Mouse (Mus musculus): ENCODE measurements around the gene Atp5j2. TPM values are rescaled to one million over a fixed set of nuclear protein-coding genes. Genes with fewer than 3 reads are reported as not detected.
A peak's percentile ranks its signal among the peaks of the same experiment; 100 is the strongest.
"Not testable (repeated sequence)": the region's sequence is repeated elsewhere in the genome, so short reads cannot be mapped to it uniquely, and the experiment has no call there.

Atp5j2 gene
- 1,147 and 1,514 TPM in 2 replicates for polyA plus RNA-seq (2015; fragmentation: Nextera tagmentation; extraction: Ambion mirVana)

DNA sequence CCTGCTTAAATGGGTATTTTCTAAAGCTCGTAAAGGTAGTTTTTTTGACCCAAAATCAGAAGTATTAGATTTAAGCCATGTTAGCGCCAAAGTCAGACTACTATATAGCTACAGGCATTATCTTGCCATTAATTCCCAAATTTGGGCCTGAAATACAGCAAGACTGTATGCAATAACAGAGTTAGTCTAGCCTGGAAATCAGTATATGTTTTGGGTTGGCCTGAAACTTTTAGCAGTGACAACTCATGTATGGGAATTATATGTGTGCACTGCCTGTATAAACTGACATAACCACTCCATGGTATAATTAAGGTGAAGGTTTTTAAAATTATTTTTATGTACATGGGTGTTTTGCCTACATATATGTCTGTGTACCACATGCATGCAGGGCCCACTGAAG lies at the start of gene Atp5j2:
Gene Atp5j2 (minus strand): TSS at position 101 of the 400 bp plus-strand sequence.
- Histone ChIP-seq H3K4me1 (replicated peaks) (peaks cover 25% of the 10 kb centered on the region), H3K36me3 (peaks cover 36% of the 10 kb centered on the region), H3K4me3 (peak within 1 kb of the TSS; percentile 81), H3K4me2 (peak within 1 kb of the TSS; percentile 73), H3K9ac (peak within 1 kb of the TSS; percentile 91), H3K9me3 (replicated peaks) (no peaks in the 10 kb centered on the region), H3K27ac (peak within 1 kb of the TSS; percentile 88), H3K27me3 (no peaks in the 10 kb centered on the region)
- 91% methylated on average over 2 of the region's 2 CpGs for WGBS
- no peak for ATAC-seq (replicated peaks; ENCODE audit: insufficient number of reproducible peaks, insufficient read depth, low FRiP score, low read depth)

DNA sequence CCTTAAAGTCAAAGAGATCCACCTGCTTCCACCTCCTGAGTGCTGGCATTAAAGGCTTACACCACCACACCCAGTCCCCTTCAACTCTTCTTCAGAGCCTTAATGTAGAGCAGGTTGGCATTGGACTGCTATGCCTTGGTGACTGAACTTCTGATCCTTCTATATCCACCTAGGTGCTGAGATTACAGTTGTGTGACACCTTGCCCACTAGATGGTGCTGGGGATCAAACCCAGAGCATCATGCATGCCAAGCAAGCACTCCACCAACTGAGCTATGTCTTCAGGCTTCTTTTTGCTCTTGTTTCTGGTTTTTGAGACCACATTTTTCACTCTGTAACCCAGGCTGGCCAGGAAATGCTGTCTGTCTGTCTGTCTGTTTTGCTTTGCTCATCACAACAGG lies 42.8 kb upstream of the Atp5j2 start:
- ATAC-seq (replicated peaks; ENCODE audit: insufficient number of reproducible peaks, insufficient read depth, low FRiP score, low read depth): no peak
- Histone ChIP-seq H3K36me3 (peaks cover 56% of the 10 kb centered on the region), H3K9ac (no peak overlapping the region), H3K4me3 (no peak overlapping the region), H3K27me3 (no peaks in the 10 kb centered on the region), H3K4me2 (no peak overlapping the region), H3K4me1 (replicated peaks) (peaks cover 16% of the 10 kb centered on the region), H3K9me3 (replicated peaks) (no peaks in the 10 kb centered on the region), H3K27ac (no peak overlapping the region)

DNA sequence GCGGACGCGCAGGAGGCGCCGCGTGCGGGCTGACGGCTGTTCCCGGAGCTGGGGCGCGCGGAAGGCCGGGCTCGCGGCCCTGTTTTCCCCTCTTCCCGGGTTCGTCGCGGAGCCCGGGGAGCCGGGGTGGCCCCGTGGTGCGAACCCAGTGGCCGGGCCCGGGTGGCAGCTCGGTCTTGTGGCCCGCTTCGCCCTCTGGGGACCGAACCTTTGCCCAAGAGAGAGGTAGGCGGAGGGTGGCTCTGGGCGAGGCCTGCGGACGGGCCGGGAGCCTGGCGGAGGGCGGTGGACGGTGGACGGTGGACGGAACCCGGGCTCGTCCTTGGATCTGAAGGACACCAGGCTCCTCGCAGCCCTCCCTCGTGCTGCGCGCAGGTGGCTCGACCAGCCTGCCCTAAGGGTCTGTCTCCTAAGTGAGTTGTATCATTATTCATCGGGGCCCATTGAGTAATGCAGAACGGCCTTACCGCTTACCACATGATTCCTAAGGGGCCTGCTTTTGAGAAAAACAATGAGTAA lies 40.1 kb upstream of the Atp5j2 start:
- under 1% methylated on average over 44 of the region's 49 CpGs for WGBS

DNA sequence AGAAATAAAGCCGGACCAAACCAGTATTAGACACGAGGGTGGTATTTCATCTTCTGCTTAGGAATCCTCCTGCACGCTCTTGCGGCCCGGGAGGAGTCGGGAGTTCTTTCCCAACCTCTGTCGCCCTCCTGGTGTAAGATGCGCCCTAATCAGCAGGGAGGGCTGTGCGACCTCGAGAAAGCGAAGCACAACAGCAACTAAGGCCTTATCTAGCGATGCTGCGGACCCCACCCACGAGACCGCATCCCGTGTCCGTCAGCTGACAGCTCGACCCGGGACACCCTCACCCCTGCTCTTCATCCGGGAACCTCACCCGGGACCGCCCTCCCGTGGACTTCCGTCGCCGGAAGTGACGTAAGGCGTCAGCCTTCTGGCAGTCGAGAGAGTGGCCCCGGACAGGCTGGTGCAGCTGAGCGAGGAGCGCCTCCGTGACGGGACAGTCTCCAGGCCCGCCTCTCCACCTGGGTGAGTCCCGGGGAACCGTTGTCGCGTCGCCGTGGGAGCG lies 39.6 kb upstream of the Atp5j2 start, which contains the start of gene Zfp655:
Gene Zfp655 (plus strand): TSS at position 349 of the 505 bp plus-strand sequence.
- H3K9me3 ChIP-seq (replicated peaks): no peaks in the 10 kb centered on the region
- WGBS: 0% methylated on average over 42 of the region's 42 CpGs
- peaks cover 32% of the 10 kb centered on the region for H3K36me3 ChIP-seq
- peaks cover 14% of the 10 kb centered on the region for H3K4me1 ChIP-seq (replicated peaks)
- peak within 1 kb of the TSS; percentile 98 for H3K9ac ChIP-seq
- peak within 1 kb of the TSS; percentile 72 for H3K4me2 ChIP-seq
- H3K4me3 ChIP-seq: peak within 1 kb of the TSS; percentile 75
- H3K27me3 ChIP-seq: no peaks in the 10 kb centered on the region
- ATAC-seq (replicated peaks; ENCODE audit: insufficient number of reproducible peaks, insufficient read depth, low FRiP score, low read depth): peak; percentile 99
- H3K27ac ChIP-seq: peak within 1 kb of the TSS; percentile 94

More for the DNA sequence above, 40.1 kb upstream of the Atp5j2 start:
- Histone ChIP-seq H3K27ac (peak overlapping the region; percentile 94), H3K4me3 (peak overlapping the region; percentile 75), H3K9ac (peak overlapping the region; percentile 98), H3K4me1 (replicated peaks) (peaks cover 14% of the 10 kb centered on the region), H3K27me3 (no peaks in the 10 kb centered on the region), H3K36me3 (peaks cover 35% of the 10 kb centered on the region), H3K9me3 (replicated peaks) (no peaks in the 10 kb centered on the region), H3K4me2 (peak overlapping the region; percentile 72)
- peak; percentile 61 for ATAC-seq (replicated peaks; ENCODE audit: insufficient number of reproducible peaks, insufficient read depth, low FRiP score, low read depth)

DNA sequence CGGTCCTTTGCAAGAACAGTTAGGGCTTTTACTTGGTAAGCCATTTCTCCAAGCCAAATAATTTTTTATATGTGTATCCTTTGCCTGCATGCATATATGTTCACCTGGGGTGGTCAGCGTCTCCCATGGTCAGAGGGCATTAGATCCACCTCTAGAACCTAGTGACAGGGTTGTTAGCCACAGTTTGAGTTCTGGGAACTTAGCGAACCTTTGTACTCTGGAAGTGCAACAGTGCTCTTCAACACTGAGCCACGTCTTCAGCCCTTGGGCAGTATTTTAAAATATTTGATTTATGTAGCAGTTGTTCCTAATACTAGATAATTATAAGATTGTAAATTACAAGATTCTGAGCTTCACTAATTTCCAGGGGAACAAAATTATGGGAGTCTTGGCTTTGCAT lies 38.8 kb upstream of the Atp5j2 start:
- no peak for ATAC-seq (replicated peaks; ENCODE audit: insufficient number of reproducible peaks, insufficient read depth, low FRiP score, low read depth)

DNA sequence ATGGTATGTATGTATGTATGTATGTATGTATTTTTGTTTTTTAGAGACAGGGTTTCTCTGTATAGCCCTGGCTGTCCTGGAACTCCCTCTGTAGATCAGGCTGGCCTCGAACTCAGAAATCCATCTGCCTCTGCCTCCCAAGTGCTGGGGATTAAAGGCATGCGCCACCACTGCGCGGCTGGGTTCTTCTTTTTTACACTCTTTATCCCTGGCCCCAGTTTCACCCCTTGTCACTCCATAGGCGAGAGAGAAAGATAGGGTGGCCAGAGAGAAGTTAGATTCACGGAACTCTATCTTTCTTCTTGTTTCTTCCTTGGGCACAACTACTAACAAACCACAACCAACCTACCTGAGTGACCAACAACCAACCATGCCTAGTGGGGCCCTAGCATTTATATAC lies 37.4 kb upstream of the Atp5j2 start:
- H3K27me3 ChIP-seq; H3K27ac ChIP-seq; H3K4me2 ChIP-seq; H3K4me3 ChIP-seq; ATAC-seq (replicated peaks; ENCODE audit: insufficient number of reproducible peaks, insufficient read depth, low FRiP score, low read depth); H3K9ac ChIP-seq; H3K9me3 ChIP-seq (replicated peaks): not testable (repeated sequence)
- 74% methylated on average over 6 of the region's 6 CpGs for WGBS
- Histone ChIP-seq H3K4me1 (replicated peaks) (peaks cover 14% of the 10 kb centered on the region), H3K36me3 (peaks cover 11% of the 10 kb centered on the region)

More for the DNA sequence above, 38.8 kb upstream of the Atp5j2 start:
- Histone ChIP-seq H3K9me3 (replicated peaks) (no peaks in the 10 kb centered on the region), H3K27ac (peak overlapping the region; percentile 94), H3K36me3 (peaks cover 25% of the 10 kb centered on the region), H3K4me2 (peak overlapping the region; percentile 72), H3K4me3 (peak overlapping the region; percentile 75), H3K27me3 (no peaks in the 10 kb centered on the region), H3K4me1 (replicated peaks) (peaks cover 14% of the 10 kb centered on the region), H3K9ac (peak overlapping the region; percentile 98; the same call in 1 of the 2 replicates)
- 86% methylated on average over 4 of the region's 4 CpGs for WGBS

DNA sequence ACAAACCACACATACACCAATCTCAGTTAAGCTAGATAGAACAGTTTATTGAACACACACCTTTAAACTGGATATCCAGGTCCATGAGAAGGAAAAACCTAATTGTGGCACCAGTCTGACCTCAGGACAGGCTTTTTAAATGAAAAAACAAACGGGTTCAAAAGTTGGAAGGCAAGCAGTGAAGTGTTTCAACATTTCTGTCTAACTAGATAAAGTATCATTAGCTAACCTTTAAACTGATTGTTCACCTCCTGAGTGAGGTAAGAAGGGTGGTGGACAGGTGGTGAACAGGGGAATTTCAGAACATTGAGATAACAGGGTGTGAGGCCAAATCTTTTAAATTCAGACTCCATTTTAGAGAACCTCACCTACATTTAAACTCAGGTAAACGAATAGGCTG lies 34.6 kb upstream of the Atp5j2 start:
- 49% methylated on average over 2 of the region's 2 CpGs for WGBS
- Histone ChIP-seq H3K9me3 (replicated peaks) (no peaks in the 10 kb centered on the region), H3K27ac (no peak overlapping the region), H3K4me2 (no peak overlapping the region), H3K9ac (no peak overlapping the region), H3K36me3 (peaks cover 6% of the 10 kb centered on the region), H3K4me1 (replicated peaks) (peaks cover 3% of the 10 kb centered on the region), H3K27me3 (no peaks in the 10 kb centered on the region), H3K4me3 (no peak overlapping the region)
- no peak for ATAC-seq (replicated peaks; ENCODE audit: insufficient number of reproducible peaks, insufficient read depth, low FRiP score, low read depth)

DNA sequence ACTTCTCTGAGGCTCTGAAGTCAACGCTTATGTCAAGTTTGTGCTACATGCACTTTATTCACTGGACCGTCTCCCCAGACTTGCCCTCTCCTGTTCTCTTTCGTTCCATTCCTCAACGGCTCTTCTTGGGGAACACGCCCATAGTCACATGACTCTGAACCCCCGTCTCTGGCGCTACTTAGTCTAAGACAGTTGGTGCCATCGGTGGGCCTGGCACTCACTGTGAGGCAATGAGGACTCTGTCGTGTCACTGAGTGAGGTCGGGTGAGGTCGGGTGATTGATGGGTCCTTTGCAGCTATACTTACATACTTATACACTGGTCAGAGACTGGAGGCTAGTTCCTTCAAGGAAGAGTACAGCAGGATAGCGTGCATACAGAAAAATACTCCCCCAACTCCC lies 31.5 kb upstream of the Atp5j2 start:
- H3K36me3 ChIP-seq: peaks cover 33% of the 10 kb centered on the region
- ATAC-seq (replicated peaks; ENCODE audit: insufficient number of reproducible peaks, insufficient read depth, low FRiP score, low read depth): 0 out of 2 replicates have a peak, but pooled peaks have one; percentile 12
- H3K4me2 ChIP-seq: no peak overlapping the region
- no peaks in the 10 kb centered on the region for H3K27me3 ChIP-seq
- no peak overlapping the region for H3K27ac ChIP-seq
- 74% methylated on average over 12 of the region's 12 CpGs for WGBS
- no peaks in the 10 kb centered on the region for H3K4me1 ChIP-seq (replicated peaks)
- H3K4me3 ChIP-seq: no peak overlapping the region
- no peak overlapping the region for H3K9ac ChIP-seq
- no peaks in the 10 kb centered on the region for H3K9me3 ChIP-seq (replicated peaks)

DNA sequence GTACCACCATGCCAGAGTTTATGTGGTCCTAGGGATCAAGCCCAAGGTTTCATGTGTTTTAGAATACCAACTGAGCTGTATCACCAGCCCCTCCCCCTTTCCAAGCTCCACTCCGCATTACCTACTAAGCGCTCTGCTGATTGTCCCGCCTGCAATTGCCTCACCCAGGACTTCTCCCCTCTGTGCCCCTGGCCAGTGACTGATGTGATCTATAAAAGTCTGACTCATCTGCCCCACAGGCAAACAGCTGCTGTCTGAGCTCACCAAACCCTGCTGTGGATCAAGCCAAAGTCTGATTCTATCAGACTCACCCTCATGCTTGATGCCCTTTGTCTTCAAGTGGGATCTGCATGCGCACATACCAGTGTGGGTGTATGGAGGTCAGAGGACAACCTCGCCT lies 31.0 kb upstream of the Atp5j2 start:
- H3K9ac ChIP-seq: no peak overlapping the region
- H3K27ac ChIP-seq: no peak overlapping the region
- no peaks in the 10 kb centered on the region for H3K4me1 ChIP-seq (replicated peaks)
- ATAC-seq (replicated peaks; ENCODE audit: insufficient number of reproducible peaks, insufficient read depth, low FRiP score, low read depth): no peak
- peaks cover 38% of the 10 kb centered on the region for H3K36me3 ChIP-seq
- WGBS: 84% methylated on average over 5 of the region's 5 CpGs
- no peak overlapping the region for H3K4me3 ChIP-seq
- no peaks in the 10 kb centered on the region for H3K27me3 ChIP-seq
- no peaks in the 10 kb centered on the region for H3K9me3 ChIP-seq (replicated peaks)
- H3K4me2 ChIP-seq: no peak overlapping the region

DNA sequence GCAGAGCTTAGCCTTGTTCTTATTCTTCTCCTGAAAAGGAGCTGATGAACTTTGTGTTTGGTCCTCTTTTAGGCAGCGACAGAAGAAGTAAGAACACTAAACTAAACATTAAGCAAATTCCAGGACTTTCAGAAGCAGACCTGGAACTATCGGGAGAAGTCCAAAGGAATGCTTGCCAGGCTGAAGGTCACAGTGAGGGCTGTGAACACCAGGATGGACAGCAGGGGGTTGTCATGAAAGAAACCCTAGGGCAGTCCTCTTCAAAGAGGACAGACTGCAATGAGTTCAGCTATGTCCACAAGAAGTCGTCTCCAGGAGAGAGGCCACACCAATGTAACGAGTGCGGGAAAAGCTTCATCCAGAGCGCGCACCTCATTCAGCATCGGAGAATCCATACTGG lies 28.1 kb upstream of the Atp5j2 start:
- Histone ChIP-seq H3K9ac (no peak overlapping the region), H3K4me2 (no peak overlapping the region), H3K36me3 (peaks cover 42% of the 10 kb centered on the region), H3K4me3 (no peak overlapping the region), H3K4me1 (replicated peaks) (no peaks in the 10 kb centered on the region), H3K27ac (no peak overlapping the region), H3K9me3 (replicated peaks) (no peaks in the 10 kb centered on the region), H3K27me3 (no peaks in the 10 kb centered on the region)
- 90% methylated on average over 8 of the region's 8 CpGs for WGBS
- no peak for ATAC-seq (replicated peaks; ENCODE audit: insufficient number of reproducible peaks, insufficient read depth, low FRiP score, low read depth)

DNA sequence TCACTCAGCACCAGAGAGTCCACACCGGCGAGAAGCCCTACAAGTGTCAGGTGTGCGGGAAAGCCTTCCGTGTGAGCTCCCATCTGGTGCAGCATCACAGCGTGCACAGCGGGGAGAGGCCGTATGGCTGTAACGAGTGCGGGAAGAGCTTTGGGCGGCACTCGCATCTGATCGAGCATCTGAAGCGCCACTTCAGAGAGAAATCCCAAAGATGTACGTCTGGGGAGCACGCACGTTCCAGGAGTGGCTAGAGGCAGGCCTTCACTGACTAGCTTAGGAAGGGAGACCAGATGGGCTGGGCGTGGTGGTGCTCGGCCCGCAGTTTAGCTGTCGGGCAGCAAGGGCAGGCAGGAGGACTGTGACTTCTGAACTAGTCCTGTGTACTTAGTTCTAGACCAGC lies 26.8 kb upstream of the Atp5j2 start:
- peaks cover 50% of the 10 kb centered on the region for H3K36me3 ChIP-seq
- no peaks in the 10 kb centered on the region for H3K9me3 ChIP-seq (replicated peaks)
- no peak overlapping the region for H3K27ac ChIP-seq
- no peak overlapping the region for H3K9ac ChIP-seq
- no peaks in the 10 kb centered on the region for H3K4me1 ChIP-seq (replicated peaks)
- 94% methylated on average over 20 of the region's 20 CpGs for WGBS
- H3K4me2 ChIP-seq: no peak overlapping the region
- no peak for ATAC-seq (replicated peaks; ENCODE audit: insufficient number of reproducible peaks, insufficient read depth, low FRiP score, low read depth)
- H3K27me3 ChIP-seq: no peaks in the 10 kb centered on the region
- no peak overlapping the region for H3K4me3 ChIP-seq

DNA sequence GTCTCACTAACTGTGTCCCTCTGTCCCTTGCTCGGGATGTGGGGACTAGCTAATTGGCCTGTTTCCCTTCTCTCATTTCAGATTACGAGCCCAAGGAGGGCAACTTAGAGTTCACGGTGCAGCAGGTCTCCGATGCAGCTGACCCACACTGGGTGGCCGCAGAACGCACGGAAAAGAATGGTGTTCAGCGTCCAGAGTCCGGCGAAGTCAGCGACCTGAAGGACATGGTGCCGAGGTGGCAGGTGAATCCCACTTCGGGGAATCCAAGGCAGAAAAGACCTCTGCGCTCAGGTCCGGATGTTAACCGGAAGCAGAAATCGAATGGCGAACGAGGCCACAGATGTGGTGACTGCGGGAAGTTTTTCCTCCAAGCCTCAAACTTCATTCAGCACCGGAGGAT lies 26.3 kb upstream of the Atp5j2 start:
- no peak for ATAC-seq (replicated peaks; ENCODE audit: insufficient number of reproducible peaks, insufficient read depth, low FRiP score, low read depth)
- no peak overlapping the region for H3K4me3 ChIP-seq
- WGBS: 94% methylated on average over 21 of the region's 21 CpGs
- H3K4me2 ChIP-seq: no peak overlapping the region
- H3K36me3 ChIP-seq: peaks cover 53% of the 10 kb centered on the region
- no peaks in the 10 kb centered on the region for H3K27me3 ChIP-seq
- no peaks in the 10 kb centered on the region for H3K4me1 ChIP-seq (replicated peaks)
- no peak overlapping the region for H3K27ac ChIP-seq
- no peaks in the 10 kb centered on the region for H3K9me3 ChIP-seq (replicated peaks)
- no peak overlapping the region for H3K9ac ChIP-seq

All from heart, embryonic 15.5 days (tissue).